Mouse (Mus musculus) right cerebral cortex, postnatal 14 days (tissue): ENCODE measurements at regions not wholly inside any gene's neighbourhood (a gene's known extent, or its start where the extent isn't known, plus 50 kb on each side); places are given as distances from the start of the nearest gene placed in this dataset.

ENCODE experiments used
- DNase-seq: peaks from one replicate; pipeline ENCODE4 v3.0.0; 2022

DNA sequence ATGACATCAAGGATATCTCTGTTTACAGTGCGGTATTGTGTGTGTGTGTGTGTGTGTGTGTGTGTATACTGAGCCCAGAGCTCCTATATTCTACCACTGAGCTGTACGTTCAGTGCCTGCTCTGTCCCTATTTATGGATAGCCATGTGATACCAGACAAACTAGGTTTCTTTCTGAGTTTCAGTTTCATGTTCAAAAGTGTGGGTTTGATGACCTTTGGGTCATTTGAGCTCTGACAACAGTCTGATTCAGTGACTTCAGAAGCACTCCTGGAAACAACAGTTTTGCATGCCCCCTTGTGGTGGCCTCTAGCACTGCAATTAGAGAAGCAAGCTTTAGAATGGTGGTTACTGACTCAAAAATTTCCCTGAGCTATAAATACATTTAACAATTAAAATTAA is 50.9 kb upstream of the Tent2 start:
- DNase-seq: peak; percentile 73

DNA sequence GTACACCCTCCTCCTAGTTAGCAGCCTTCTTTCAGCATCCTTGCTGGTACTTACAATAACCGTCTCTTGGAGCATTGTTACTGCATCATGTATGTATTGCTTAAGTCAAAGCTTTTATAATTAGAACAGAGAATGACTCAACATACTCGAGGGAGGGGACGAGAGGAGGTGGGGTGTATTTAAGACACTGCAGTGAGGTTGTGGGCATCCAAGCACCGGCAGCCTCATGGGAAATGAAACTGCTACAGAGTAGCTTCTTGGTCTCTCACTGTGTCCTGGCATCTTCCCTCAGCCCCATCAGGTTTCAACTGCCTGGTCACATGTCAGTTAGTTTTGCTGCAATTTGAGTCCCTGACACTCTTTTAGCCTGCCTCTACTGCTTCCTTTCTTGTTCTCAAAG is 50.7 kb upstream of the Homer1 start:
- no peak for DNase-seq
